Mouse (Mus musculus): ENCODE results near the gene Ano8. TPM values are rescaled to one million over a fixed set of nuclear protein-coding genes. Genes with fewer than 3 reads are reported as not detected.
A peak's percentile ranks its signal among the peaks of the same experiment; 100 is the strongest.
"Not testable (repeated sequence)": the region's sequence is repeated elsewhere in the genome, so short reads cannot be mapped to it uniquely, and the experiment has no call there.

Ano8 gene
- total RNA-seq, 2 experiments from 2014 or later = 2.3 to 2.4 TPM

- peak; percentile 76 for ATAC-seq (replicated peaks; ENCODE audit: low FRiP score, low TSS enrichment, poor library complexity, severe bottlenecking)
Observed at GRCm38 (mm10) chr8:71456906-71457305, 28.9 kb downstream of the Ano8 start.

GRCm38 (mm10) chr8:71454668-71455067, 31.1 kb downstream of the Ano8 start:
- ATAC-seq (replicated peaks; ENCODE audit: low FRiP score, low TSS enrichment, poor library complexity, severe bottlenecking) = no peak

- no peak for ATAC-seq (replicated peaks; ENCODE audit: low FRiP score, low TSS enrichment, poor library complexity, severe bottlenecking)
Observed at GRCm38 (mm10) chr8:71452669-71453068, 33.1 kb downstream of the Ano8 start.

GRCm38 (mm10) chr8:71451777-71452176, 34.0 kb downstream of the Ano8 start:
- no peak for ATAC-seq (replicated peaks; ENCODE audit: low FRiP score, low TSS enrichment, poor library complexity, severe bottlenecking)

- no peak for ATAC-seq (replicated peaks; ENCODE audit: low FRiP score, low TSS enrichment, poor library complexity, severe bottlenecking)
Observed at GRCm38 (mm10) chr8:71451337-71451736, 34.4 kb downstream of the Ano8 start.

DNA sequence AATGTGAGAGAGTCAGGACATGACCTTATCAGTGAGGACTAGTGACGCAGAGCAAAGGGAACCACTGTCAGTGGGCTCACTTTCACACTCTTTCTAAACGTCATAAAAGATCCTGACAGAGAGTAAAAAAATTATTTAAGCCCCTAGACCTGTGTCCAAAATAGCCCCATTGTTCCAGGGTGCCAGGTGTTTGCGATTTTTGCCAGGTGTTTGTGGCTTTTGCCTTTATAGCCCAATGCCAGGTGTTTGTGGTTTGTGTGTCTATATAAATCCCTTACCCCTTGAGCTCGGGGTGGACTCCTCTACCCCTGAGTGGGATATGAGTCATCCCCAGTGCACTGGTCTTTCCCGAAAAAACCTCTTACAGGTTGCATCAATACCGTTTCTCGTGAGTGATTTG, 40.7 kb downstream of the Ano8 start:
- ATAC-seq (replicated peaks; ENCODE audit: low FRiP score, low TSS enrichment, poor library complexity, severe bottlenecking) = no peak

- 0 out of 2 replicates have a peak, but pooled peaks have one; percentile 63 for ATAC-seq (replicated peaks; ENCODE audit: low FRiP score, low TSS enrichment, poor library complexity, severe bottlenecking)
Observed at GRCm38 (mm10) chr8:71441404-71441803, 44.4 kb downstream of the Ano8 start.

DNA sequence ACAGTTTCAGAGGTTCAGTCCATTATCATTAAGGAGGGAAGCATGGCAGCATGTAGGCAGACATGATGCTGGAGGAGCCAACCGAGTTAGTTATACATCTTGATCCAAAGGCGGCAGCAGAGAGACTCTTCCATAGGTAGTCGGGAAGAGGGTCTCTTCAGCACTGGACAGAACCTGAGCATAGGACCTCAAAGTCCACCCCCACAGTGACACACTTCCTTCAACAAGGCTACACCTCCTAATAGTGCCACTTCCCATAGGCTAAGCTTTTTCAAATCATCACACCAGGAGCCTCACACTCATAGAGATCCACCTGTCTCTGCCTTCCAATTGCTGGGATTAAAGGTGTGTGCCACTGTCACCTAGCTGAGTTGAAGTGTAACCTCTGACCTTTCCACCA, 48.7 kb downstream of the Ano8 start:
- ATAC-seq (replicated peaks; ENCODE audit: low FRiP score, low TSS enrichment, poor library complexity, severe bottlenecking) = no peak

- ATAC-seq (replicated peaks; ENCODE audit: low FRiP score, low TSS enrichment, poor library complexity, severe bottlenecking) = not testable (repeated sequence)
Observed at GRCm38 (mm10) chr8:71432935-71433334, 52.8 kb downstream of the Ano8 start.

Other genes with a start within 250 kb of the Ano8 start
- gene Myo9b, start 213.2 kb downstream of the Ano8 start, total RNA-seq (2014; fragmentation: Nextera tagmentation) = 32.9 and 33.2 TPM in 2 replicates
- gene Myo9b, start 213.2 kb downstream of the Ano8 start, total RNA-seq (2017) = 17.6 and 20.4 TPM in 2 replicates
- 22.9 and 30.6 TPM in 2 replicates for gene Haus8, start 213.0 kb downstream of the Ano8 start, total RNA-seq (2014; fragmentation: Nextera tagmentation)
- gene Haus8, start 213.0 kb downstream of the Ano8 start, total RNA-seq (2017) = 44.1 and 47.5 TPM in 2 replicates
- gene Use1, start 119.1 kb downstream of the Ano8 start, total RNA-seq (2014; fragmentation: Nextera tagmentation) = 147 and 161 TPM in 2 replicates
- 129 and 139 TPM in 2 replicates for gene Use1, start 119.1 kb downstream of the Ano8 start, total RNA-seq (2017)
- gene Ocel1, start 114.7 kb downstream of the Ano8 start, total RNA-seq (2014; fragmentation: Nextera tagmentation) = 6.4 and 7.4 TPM in 2 replicates
- gene Ocel1, start 114.7 kb downstream of the Ano8 start, total RNA-seq (2017) = 8.1 and 13.8 TPM in 2 replicates
- 1.4 and 3.2 TPM in 2 replicates for gene Nr2f6, start 104.0 kb downstream of the Ano8 start, total RNA-seq (2014; fragmentation: Nextera tagmentation)
- gene Nr2f6, start 104.0 kb downstream of the Ano8 start, total RNA-seq (2017) = 1.7 TPM in 1 of 2 replicates, not detected in the other
- not detected in 2 replicates for gene Ushbp1, start 90.2 kb downstream of the Ano8 start, total RNA-seq (2014; fragmentation: Nextera tagmentation)
- gene Ushbp1, start 90.2 kb downstream of the Ano8 start, total RNA-seq (2017) = not detected in 2 replicates
- 107 and 130 TPM in 2 replicates for gene Babam1, start 89.1 kb downstream of the Ano8 start, total RNA-seq (2014; fragmentation: Nextera tagmentation)
- 73.7 and 90.2 TPM in 2 replicates for gene Babam1, start 89.1 kb downstream of the Ano8 start, total RNA-seq (2017)
- gene Ankle1, start 80.0 kb downstream of the Ano8 start, total RNA-seq (2014; fragmentation: Nextera tagmentation) = 42.2 and 46.2 TPM in 2 replicates
- 13.3 and 23.5 TPM in 2 replicates for gene Ankle1, start 80.0 kb downstream of the Ano8 start, total RNA-seq (2017)
- 5.3 and 7.1 TPM in 2 replicates for gene Abhd8, start 22.3 kb downstream of the Ano8 start, total RNA-seq (2014; fragmentation: Nextera tagmentation)
- 4.7 and 6.3 TPM in 2 replicates for gene Abhd8, start 22.3 kb downstream of the Ano8 start, total RNA-seq (2017)
- 82.3 and 120 TPM in 2 replicates for gene Mrpl34, start 21.0 kb downstream of the Ano8 start, total RNA-seq (2014; fragmentation: Nextera tagmentation)
- gene Mrpl34, start 21.0 kb downstream of the Ano8 start, total RNA-seq (2017) = 46.7 and 63.4 TPM in 2 replicates
- 31.4 and 47.5 TPM in 2 replicates for gene Dda1, start 16.8 kb downstream of the Ano8 start, total RNA-seq (2014; fragmentation: Nextera tagmentation)
- gene Dda1, start 16.8 kb downstream of the Ano8 start, total RNA-seq (2017) = 13.3 and 19.6 TPM in 2 replicates
- gene Gtpbp3, start 2.1 kb upstream of the Ano8 start, total RNA-seq (2014; fragmentation: Nextera tagmentation) = 15.1 and 20.3 TPM in 2 replicates
- 18.7 and 32.1 TPM in 2 replicates for gene Gtpbp3, start 2.1 kb upstream of the Ano8 start, total RNA-seq (2017)
- 7.2 and 8.9 TPM in 2 replicates for gene Plvap, start 25.8 kb upstream of the Ano8 start, total RNA-seq (2014; fragmentation: Nextera tagmentation)
- gene Plvap, start 25.8 kb upstream of the Ano8 start, total RNA-seq (2017) = 6.9 and 9.3 TPM in 2 replicates
- gene Ccdc194, start 39.7 kb upstream of the Ano8 start, total RNA-seq (2014; fragmentation: Nextera tagmentation) = not detected in 2 replicates
- gene Ccdc194, start 39.7 kb upstream of the Ano8 start, total RNA-seq (2017) = not detected in 2 replicates
- 31.1 and 46.7 TPM in 2 replicates for gene Bst2, start 51.5 kb upstream of the Ano8 start, total RNA-seq (2014; fragmentation: Nextera tagmentation)
- 34.9 and 90.9 TPM in 2 replicates for gene Bst2, start 51.5 kb upstream of the Ano8 start, total RNA-seq (2017)
- gene Mvb12a, start 57.0 kb upstream of the Ano8 start, total RNA-seq (2014; fragmentation: Nextera tagmentation) = 19.9 and 24.4 TPM in 2 replicates
- gene Mvb12a, start 57.0 kb upstream of the Ano8 start, total RNA-seq (2017) = 23.9 and 31.7 TPM in 2 replicates
- not detected in 2 replicates for gene Tmem221, start 72.9 kb upstream of the Ano8 start, total RNA-seq (2014; fragmentation: Nextera tagmentation)
- not detected in 2 replicates for gene Tmem221, start 72.9 kb upstream of the Ano8 start, total RNA-seq (2017)
- not detected in 2 replicates for gene Nxnl1, start 80.6 kb upstream of the Ano8 start, total RNA-seq (2014; fragmentation: Nextera tagmentation)
- not detected in 2 replicates for gene Nxnl1, start 80.6 kb upstream of the Ano8 start, total RNA-seq (2017)
- 3.0 and 6.3 TPM in 2 replicates for gene Slc27a1, start 82.9 kb upstream of the Ano8 start, total RNA-seq (2014; fragmentation: Nextera tagmentation)
- gene Slc27a1, start 82.9 kb upstream of the Ano8 start, total RNA-seq (2017) = 0.95 and 3.1 TPM in 2 replicates
- 104 and 132 TPM in 2 replicates for gene Pgls, start 106.2 kb upstream of the Ano8 start, total RNA-seq (2014; fragmentation: Nextera tagmentation)
- 76.2 and 80.7 TPM in 2 replicates for gene Pgls, start 106.2 kb upstream of the Ano8 start, total RNA-seq (2017)
- gene Fam129c, start 111.7 kb upstream of the Ano8 start, total RNA-seq (2014; fragmentation: Nextera tagmentation) = 15.9 and 42.5 TPM in 2 replicates
- 0.14 and 15.0 TPM in 2 replicates for gene Fam129c, start 111.7 kb upstream of the Ano8 start, total RNA-seq (2017)
- 55.8 and 58.0 TPM in 2 replicates for gene Colgalt1, start 125.0 kb upstream of the Ano8 start, total RNA-seq (2014; fragmentation: Nextera tagmentation)
- gene Colgalt1, start 125.0 kb upstream of the Ano8 start, total RNA-seq (2017) = 40.1 and 44.4 TPM in 2 replicates
- gene Unc13a, start 185.8 kb upstream of the Ano8 start, total RNA-seq (2014; fragmentation: Nextera tagmentation) = 0.26 and 0.64 TPM in 2 replicates
- 0.27 TPM in 1 of 2 replicates, not detected in the other for gene Unc13a, start 185.8 kb upstream of the Ano8 start, total RNA-seq (2017)
- 5.2 and 10.4 TPM in 2 replicates for gene Jak3, start 190.3 kb upstream of the Ano8 start, total RNA-seq (2014; fragmentation: Nextera tagmentation)
- 1.8 and 4.5 TPM in 2 replicates for gene Jak3, start 190.3 kb upstream of the Ano8 start, total RNA-seq (2017)
- 6.4 and 17.6 TPM in 2 replicates for gene Insl3, start 203.3 kb upstream of the Ano8 start, total RNA-seq (2014; fragmentation: Nextera tagmentation)
- gene Insl3, start 203.3 kb upstream of the Ano8 start, total RNA-seq (2017) = 0.88 and 4.8 TPM in 2 replicates
- gene B3gnt3, start 215.8 kb upstream of the Ano8 start, total RNA-seq (2014; fragmentation: Nextera tagmentation) = 0.42 and 0.79 TPM in 2 replicates
- 0.30 and 0.99 TPM in 2 replicates for gene B3gnt3, start 215.8 kb upstream of the Ano8 start, total RNA-seq (2017)
- gene Fcho1, start 239.8 kb upstream of the Ano8 start, total RNA-seq (2014; fragmentation: Nextera tagmentation) = 183 and 235 TPM in 2 replicates
- 68.1 and 88.4 TPM in 2 replicates for gene Fcho1, start 239.8 kb upstream of the Ano8 start, total RNA-seq (2017)

Measured in megakaryocyte-erythroid progenitor cell, adult 5-6 weeks (primary cell).